Mouse (Mus musculus) gastrocnemius, adult 18-20 months (tissue): Measurements from ENCODE around the gene Polr3b. TPM values are rescaled to one million over a fixed set of nuclear protein-coding genes. Genes with fewer than 3 reads are reported as not detected.

Source experiments
- DNase-seq: peaks from one replicate; pipeline ENCODE4 v3.0.0; 2021; ENCODE audit warnings: low spot score
- total RNA-seq, 2 experiments: library from RNA; stranded (reverse); gene quantifications; 2 replicates each; pipeline ENCODE4 v1.2.3; 2021

The Polr3b gene
- total RNA-seq, 2 experiments from 2014 or later: 8.8 to 10.0 TPM

- DNase-seq: no peak
Observed at GRCm38 (mm10) chr10:84659281-84659680, 37.2 kb downstream of the Polr3b start.

GRCm38 (mm10) chr10:84662138-84662537, 40.0 kb downstream of the Polr3b start:
- DNase-seq: no peak

- DNase-seq: no peak
Observed at GRCm38 (mm10) chr10:84665713-84666260, 43.7 kb downstream of the Polr3b start.

- no peak for DNase-seq
Observed at GRCm38 (mm10) chr10:84675653-84676052, 53.6 kb downstream of the Polr3b start.

GRCm38 (mm10) chr10:84676511-84676910, 54.4 kb downstream of the Polr3b start:
- DNase-seq: no peak

DNA sequence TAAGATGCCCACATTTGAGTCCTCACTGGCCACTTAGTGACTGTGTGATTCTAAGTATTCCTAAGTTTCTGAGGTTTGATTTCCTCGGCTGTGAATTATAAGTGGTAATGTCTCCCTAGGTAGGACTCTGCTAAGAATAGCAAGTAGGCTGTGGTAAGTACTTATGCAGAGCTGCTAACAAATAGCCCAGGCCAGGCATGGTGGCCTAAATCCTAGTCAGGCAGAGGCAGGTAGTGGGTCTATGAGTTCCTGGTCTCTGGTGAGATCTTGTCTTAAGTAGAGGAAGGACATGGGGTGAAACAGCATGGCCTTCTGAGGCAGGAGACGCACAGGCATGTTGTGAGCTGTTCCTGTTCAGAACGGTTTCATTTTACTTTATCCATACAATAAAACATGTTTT, 55.8 kb downstream of the Polr3b start:
- DNase-seq: no peak

DNA sequence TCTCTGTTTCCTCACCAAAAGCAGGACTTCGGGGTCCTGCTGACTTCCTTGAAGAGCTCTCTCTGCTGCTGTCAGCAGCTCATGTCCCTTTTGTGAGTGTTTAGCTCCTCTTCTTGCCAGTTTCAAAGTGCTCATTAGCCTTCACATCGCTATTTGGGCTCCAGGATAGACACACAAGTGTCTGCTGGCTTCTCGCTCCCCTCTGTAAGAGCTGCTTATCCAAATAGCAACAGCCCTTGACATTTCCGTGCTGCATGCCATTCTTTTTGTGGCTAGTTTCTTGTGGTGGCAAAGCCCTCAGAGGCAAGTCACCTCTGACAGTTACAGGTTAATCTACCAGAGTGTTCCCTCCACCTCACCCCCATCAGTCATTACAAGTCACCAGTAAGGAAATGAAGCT, 56.3 kb downstream of the Polr3b start:
- DNase-seq: no peak

GRCm38 (mm10) chr10:84685444-84686121, 63.5 kb downstream of the Polr3b start:
- DNase-seq: no peak

DNA sequence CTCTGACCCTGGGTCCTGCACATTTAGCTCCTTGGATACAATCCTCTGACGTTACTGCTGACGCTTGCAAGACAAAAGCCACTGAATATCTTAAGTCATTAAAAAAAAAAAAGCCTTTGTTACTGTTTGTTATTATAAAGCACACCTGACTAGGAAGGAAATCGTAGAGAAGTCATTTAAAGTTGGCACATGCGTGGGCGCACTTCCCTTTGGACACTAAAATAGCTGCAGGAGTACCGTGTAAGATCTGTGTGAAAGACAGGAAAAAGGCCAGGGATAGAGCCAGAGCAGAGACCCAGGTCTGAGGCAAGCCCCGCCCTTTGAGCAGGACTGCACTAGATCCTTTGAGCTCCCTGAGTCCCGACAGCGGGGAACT, 64.0 kb downstream of the Polr3b start:
- no peak for DNase-seq

GRCm38 (mm10) chr10:84686705-84687104, 64.6 kb downstream of the Polr3b start:
- DNase-seq: no peak

DNA sequence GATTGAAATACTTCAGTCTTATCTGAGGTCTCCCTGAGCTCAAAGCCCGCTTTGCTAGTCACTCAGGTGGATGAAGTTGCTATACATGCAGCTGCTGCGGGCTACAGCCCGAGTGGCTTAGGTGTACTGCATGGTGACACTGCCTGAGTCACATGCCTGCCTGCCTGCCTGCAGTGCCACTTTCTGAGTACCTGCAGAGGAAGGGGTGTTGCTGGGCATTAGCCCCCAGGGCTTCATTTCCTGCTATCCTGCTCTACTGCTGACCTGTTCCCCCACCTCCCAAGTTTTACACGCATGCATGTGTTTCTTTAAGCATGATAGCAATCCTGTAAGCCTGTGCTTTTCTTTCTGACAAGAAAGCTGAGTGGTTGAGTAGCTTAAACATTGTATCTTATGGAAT, 65.6 kb downstream of the Polr3b start:
- DNase-seq: no peak

DNA sequence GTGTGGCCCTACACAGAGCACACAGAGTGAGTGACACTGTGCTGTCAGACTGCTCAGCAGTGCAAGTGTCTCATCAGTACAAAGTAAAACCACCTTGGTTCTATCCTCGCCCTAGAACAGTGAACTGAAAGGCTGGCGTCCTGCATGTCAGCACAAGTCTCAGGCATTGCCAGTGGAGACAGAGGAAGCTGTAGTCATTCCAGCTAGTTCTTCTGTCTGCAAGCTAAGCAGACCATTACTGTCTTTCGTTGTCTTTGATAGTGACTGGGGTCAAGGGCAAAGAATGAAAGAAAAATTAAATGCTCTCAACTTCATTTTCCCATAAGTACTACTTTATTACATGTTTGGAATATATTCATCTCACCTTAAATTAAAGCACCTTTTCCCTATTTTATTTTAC, 67.8 kb downstream of the Polr3b start:
- no peak for DNase-seq

GRCm38 (mm10) chr10:84690818-84691217, 68.7 kb downstream of the Polr3b start:
- no peak for DNase-seq

DNA sequence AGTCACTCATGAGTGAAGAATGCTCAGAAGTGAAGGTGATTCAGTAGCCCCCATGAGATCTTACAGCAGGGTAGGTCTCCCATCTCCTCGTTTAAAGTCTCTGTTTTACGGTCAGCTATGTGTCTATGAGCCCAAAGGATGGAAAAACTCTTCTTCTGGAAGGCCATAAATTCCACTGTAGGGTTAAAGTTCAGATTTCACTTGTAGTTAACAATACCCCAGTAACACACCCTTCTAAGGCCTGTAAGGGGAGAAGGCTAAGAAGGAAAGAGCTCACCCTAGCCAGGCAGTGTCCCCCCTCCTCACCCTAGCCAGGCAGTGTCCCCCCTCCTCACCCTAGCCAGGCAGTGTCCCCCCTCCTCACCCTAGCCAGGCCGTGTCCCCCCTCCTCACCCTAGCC, 69.6 kb downstream of the Polr3b start:
- DNase-seq: no peak

GRCm38 (mm10) chr10:84693841-84694638, 71.9 kb downstream of the Polr3b start:
- DNase-seq: no peak

- DNase-seq: no peak
Observed at GRCm38 (mm10) chr10:84700236-84700987, 78.3 kb downstream of the Polr3b start.

DNA sequence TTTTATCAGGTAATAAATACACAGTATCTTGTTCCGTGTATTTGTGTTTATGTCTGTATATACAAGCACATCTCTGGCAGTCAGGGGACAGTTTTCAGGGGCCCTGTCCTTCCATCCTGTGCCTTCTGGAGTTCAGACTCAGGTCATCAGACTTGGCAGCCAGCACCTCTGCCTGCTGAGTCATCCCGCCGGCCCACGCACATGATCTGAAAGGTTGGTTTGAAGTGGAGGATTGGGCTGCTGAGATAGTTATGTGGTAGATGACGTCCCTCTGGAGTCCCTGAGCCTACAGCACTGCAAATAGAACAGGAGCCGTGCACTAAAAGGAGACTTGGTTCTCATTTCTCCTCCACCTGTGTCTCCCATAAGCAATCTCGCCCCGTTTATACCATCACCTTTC, 79.0 kb downstream of the Polr3b start:
- DNase-seq: peak; percentile 57

GRCm38 (mm10) chr10:84702115-84702514, 80.0 kb downstream of the Polr3b start:
- DNase-seq: no peak

DNA sequence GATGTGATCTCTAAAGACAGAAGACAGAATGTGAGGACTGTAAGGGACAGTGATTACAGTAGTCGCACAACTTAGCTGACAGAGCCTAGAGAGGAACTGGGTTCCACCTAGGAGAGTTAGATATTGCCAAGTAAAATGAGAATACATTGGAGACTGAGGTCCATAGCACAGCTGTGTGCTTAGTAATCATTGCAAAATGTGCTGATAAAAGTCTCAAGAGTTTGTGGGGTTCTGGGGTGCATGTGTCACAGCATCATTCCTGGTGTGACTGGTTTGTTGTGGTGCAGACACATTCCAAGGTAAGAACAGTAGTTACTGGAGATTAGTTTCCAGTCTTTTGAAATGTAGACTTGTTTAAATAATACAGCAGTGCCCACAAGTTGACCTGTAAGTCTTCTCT, 82.5 kb downstream of the Polr3b start:
- DNase-seq: no peak

DNA sequence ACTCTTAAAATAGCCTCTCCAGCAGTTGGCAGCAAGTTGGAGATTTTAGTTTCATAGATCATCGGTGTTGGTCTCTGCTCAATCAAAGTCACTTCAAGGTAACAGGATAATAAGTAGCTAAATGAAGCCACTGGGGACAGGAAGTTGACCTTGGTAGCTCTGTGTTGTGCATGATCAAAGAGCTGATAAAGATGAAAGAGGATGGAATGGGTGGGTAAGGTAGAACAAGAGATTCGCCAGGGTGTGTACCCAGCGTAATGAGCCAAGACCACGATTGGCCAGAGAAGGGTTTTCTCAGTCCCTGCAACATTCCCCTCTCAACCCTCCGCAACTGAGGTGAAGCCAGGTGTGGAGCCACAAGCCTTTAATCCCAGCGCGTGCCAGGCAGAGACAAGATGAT, 83.1 kb downstream of the Polr3b start:
- peak; percentile 18 for DNase-seq

DNA sequence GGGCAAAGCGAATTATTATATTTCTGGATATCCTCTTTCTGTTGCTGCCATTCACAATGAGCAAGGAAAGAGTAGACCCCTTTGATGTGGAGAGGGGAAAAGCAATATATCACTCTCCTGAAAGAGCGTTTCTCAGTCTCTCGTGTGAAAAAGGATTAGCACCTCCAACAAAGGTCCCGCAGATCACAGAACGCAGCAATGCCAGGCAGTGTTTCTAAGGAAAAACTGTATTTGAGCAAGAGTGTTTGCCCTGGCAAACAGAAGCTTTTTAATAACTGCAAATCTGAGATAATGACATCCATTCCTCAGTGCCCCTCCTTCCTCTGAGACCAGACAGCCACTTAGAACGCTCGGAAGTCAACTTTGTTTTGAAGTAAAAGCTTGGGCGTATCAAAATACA, 84.5 kb downstream of the Polr3b start:
- DNase-seq: no peak

GRCm38 (mm10) chr10:84707226-84707625, 85.1 kb downstream of the Polr3b start:
- DNase-seq: no peak
